Mouse (Mus musculus): ENCODE results near the gene Nap1l4. TPM values are rescaled to one million over a fixed set of nuclear protein-coding genes. Genes with fewer than 3 reads are reported as not detected.
"Not testable (repeated sequence)": the region's sequence is repeated elsewhere in the genome, so short reads cannot be mapped to it uniquely, and the experiment has no call there.

Gene Nap1l4
- polyA plus RNA-seq, 1 experiment from 2014 or later = 185 TPM

DNA sequence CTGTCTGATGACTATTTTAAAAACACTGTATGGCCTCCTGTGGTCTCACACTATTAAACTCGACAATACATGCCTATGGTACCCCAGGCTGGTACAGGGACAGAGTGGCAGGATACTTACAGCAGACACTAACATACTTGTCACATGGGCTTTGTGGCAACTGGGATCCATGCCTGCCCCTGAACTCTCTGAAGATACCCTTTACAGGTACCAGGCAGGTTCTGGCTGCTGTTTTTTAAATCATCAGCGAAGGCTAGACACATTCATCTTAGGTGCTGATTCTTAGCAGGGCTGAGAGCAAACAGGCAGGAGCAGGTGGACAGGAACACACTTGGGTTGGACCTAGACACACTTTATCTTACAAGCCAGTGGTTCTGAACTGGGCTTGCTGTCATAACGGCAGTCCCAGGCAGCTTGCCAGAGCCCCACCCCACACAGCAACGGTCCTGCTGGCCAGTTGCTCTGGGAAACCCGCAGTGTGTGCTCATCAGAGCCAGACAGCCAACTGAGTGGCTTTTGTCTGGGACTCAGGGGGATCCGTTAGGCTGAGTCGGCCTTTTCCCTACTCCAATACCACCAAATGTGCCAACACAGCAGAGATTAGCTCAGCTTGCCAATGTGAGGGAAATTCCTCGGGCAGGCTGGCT lies 8.2 kb upstream of the Nap1l4 start:
- H3K36me3 ChIP-seq = peaks cover 36% of the 10 kb centered on the region
- H3K27me3 ChIP-seq (replicated peaks) = no peaks in the 10 kb centered on the region
- no peak overlapping the region for H3K4me2 ChIP-seq
- WGBS = 79% methylated on average over 8 of the region's 8 CpGs
- H3K9me3 ChIP-seq = no peaks in the 10 kb centered on the region
- ATAC-seq (ENCODE audit: insufficient read depth, low FRiP score, low read depth) = peak; percentile 53; the same call in 1 of the 2 replicates
- H3K4me1 ChIP-seq = no peaks in the 10 kb centered on the region
- H3K9ac ChIP-seq = no peak overlapping the region
- no peak overlapping the region for H3K27ac ChIP-seq
- H3K4me3 ChIP-seq (replicated peaks) = no peak overlapping the region

- H3K9ac ChIP-seq = peak overlapping the region; percentile 27; the same call in 1 of the 2 replicates
- peak overlapping the region; percentile 93 for H3K27ac ChIP-seq
- 21% methylated on average over 2 of the region's 2 CpGs for WGBS
- no peaks in the 10 kb centered on the region for H3K27me3 ChIP-seq (replicated peaks)
- peak overlapping the region; percentile 92 for H3K4me3 ChIP-seq (replicated peaks)
- H3K4me2 ChIP-seq = peak overlapping the region; percentile 72
- ATAC-seq (ENCODE audit: insufficient read depth, low FRiP score, low read depth) = no peak
- no peaks in the 10 kb centered on the region for H3K36me3 ChIP-seq
- no peaks in the 10 kb centered on the region for H3K9me3 ChIP-seq
- peaks cover 16% of the 10 kb centered on the region; the same call in 1 of the 2 replicates for H3K4me1 ChIP-seq
Observed at GRCm38 (mm10) chr7:143549588-143550220, 798 bp upstream of the Nap1l4 start.

DNA sequence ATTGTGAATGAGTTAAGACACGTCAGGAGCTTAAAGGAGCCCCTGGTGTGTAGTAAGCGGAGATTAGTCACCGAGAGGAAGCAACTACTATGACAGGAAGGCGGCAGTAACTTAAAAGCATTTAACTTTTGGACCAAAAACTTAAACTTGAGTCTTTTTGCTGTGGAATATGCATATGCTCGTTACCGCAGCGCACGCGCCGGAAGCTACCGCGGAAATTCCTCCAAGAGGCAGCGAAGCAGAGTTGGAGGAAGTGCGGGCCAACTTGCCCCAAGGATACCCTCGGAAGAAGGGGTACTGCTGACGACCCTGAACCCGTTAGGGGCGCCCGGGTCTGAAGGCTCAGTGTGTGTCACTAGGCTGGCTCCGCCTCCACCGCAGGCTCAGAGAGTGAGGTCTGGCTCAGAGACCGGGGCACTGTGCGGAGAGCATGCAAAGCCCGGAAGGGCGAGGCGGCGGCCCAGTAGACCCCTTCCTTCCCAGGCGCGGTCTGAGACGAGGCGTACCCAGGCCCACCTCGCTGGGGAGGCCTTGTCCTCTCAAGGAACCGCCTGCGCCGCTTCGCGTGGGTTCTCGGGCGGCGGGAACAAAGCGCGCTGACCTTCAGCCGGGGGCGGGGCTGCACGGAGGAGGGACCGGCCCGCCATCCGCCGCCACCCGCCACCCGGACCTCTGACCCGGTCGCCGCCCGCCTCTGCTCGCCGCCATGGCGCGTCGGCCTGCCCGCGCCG lies 510 bp downstream of the Nap1l4 start:
- H3K9me3 ChIP-seq = no peaks in the 10 kb centered on the region
- H3K27me3 ChIP-seq (replicated peaks) = no peaks in the 10 kb centered on the region
- peak overlapping the region; percentile 92 for H3K4me3 ChIP-seq (replicated peaks)
- H3K4me1 ChIP-seq = peaks cover 24% of the 10 kb centered on the region
- peak overlapping the region; percentile 76 for H3K9ac ChIP-seq
- under 1% methylated on average over 57 of the region's 63 CpGs for WGBS
- peak; percentile 80 for ATAC-seq (ENCODE audit: insufficient read depth, low FRiP score, low read depth)
- H3K27ac ChIP-seq = peak overlapping the region; percentile 93
- H3K36me3 ChIP-seq = no peaks in the 10 kb centered on the region
- peak overlapping the region; percentile 72 for H3K4me2 ChIP-seq

GRCm38 (mm10) chr7:143546554-143546953 lies 2.4 kb downstream of the Nap1l4 start:
- ATAC-seq (ENCODE audit: insufficient read depth, low FRiP score, low read depth) = no peak
- 40% methylated on average over 2 of the region's 2 CpGs for WGBS
- Histone ChIP-seq H3K4me1 (peaks cover 24% of the 10 kb centered on the region), H3K27ac (0 out of 2 replicates have a peak overlapping the region, but pooled peaks have one; percentile 11), H3K9ac (0 out of 2 replicates have a peak overlapping the region, but pooled peaks have one; percentile 9), H3K36me3 (no peaks in the 10 kb centered on the region), H3K4me2 (peak overlapping the region; percentile 72; the same call in 1 of the 2 replicates), H3K27me3 (replicated peaks) (no peaks in the 10 kb centered on the region), H3K9me3 (no peaks in the 10 kb centered on the region), H3K4me3 (replicated peaks) (no peak overlapping the region)

DNA sequence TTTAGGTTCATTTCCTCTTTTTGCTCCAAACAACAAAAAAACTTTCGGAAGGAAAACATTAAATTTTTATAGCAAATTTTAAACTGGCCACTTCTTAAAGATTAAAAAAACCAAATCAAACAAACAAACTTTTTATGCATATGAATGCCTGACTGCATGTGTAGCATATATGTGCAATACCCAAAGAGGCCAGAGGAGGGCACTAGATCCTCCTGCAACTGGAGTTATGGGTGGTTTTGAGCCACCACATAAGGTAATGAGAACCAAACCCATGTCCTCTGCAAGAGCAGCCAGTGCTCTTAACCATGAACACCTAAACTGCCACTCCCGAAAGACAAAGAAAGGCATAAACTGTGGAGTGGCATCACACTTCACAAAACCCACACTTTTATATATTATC lies 4.5 kb downstream of the Nap1l4 start:
- WGBS = 97% methylated on average over 2 of the region's 2 CpGs
- Histone ChIP-seq H3K4me2 (no peak overlapping the region), H3K27ac (no peak overlapping the region), H3K36me3 (peaks cover 1% of the 10 kb centered on the region; the same call in 1 of the 2 replicates), H3K4me3 (replicated peaks) (no peak overlapping the region), H3K9me3 (no peaks in the 10 kb centered on the region), H3K9ac (no peak overlapping the region), H3K27me3 (replicated peaks) (no peaks in the 10 kb centered on the region), H3K4me1 (peaks cover 18% of the 10 kb centered on the region)
- no peak for ATAC-seq (ENCODE audit: insufficient read depth, low FRiP score, low read depth)

DNA sequence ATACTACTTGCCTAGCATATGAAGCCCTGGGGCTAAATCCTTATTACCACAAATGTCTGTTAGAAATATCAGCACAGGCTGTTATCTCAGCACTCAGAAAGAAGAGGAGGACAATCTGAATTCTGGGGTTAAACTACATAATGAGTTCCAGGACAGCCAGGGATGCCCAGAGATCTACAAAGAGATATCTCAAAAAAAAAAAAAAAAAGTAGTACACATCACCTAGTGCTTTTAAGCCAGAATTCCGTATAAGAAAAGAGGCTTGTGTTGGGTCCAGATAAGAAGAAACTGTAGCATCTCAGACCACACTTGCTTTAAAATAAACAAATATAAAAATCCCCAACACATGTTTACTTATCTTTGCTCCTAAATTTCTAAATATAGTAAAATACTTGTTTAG lies 10.2 kb downstream of the Nap1l4 start:
- Histone ChIP-seq H3K27ac (no peak overlapping the region), H3K4me3 (replicated peaks) (no peak overlapping the region), H3K36me3 (peaks cover 21% of the 10 kb centered on the region), H3K4me2 (no peak overlapping the region), H3K27me3 (replicated peaks) (no peaks in the 10 kb centered on the region), H3K9me3 (no peaks in the 10 kb centered on the region), H3K9ac (no peak overlapping the region), H3K4me1 (peaks cover under 1% of the 10 kb centered on the region; the same call in 1 of the 2 replicates)
- no peak for ATAC-seq (ENCODE audit: insufficient read depth, low FRiP score, low read depth)
- 56% methylated on average over 1 of the region's 1 CpGs for WGBS

- not testable (repeated sequence) for H3K27ac ChIP-seq; H3K9me3 ChIP-seq; ATAC-seq (ENCODE audit: insufficient read depth, low FRiP score, low read depth); H3K9ac ChIP-seq; H3K4me1 ChIP-seq; H3K4me2 ChIP-seq; H3K4me3 ChIP-seq (replicated peaks); H3K27me3 ChIP-seq (replicated peaks)
- peaks cover 25% of the 10 kb centered on the region for H3K36me3 ChIP-seq
- 86% methylated on average over 6 of the region's 6 CpGs for WGBS
Observed at GRCm38 (mm10) chr7:143538229-143538628, 10.7 kb downstream of the Nap1l4 start.

DNA sequence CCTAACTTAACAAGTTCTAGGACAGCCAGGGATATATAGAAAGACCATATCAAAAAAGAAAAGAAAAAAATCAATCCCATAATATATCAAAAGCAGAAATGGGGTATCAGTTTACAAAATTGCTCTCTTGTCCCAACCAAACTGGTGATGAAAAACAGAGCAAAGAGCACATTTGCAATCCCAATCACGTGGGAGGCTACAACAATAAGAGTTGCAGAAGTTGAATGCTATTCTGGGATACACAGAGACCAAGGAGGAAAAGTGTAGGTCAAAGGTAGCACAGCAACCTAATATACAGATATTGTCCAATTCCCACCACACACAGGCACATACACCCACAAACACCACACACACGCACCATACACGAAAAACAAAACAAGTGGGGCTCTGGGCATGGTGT lies 12.7 kb downstream of the Nap1l4 start:
- H3K9ac ChIP-seq = no peak overlapping the region
- no peak overlapping the region for H3K27ac ChIP-seq
- no peaks in the 10 kb centered on the region for H3K9me3 ChIP-seq
- no peak overlapping the region for H3K4me3 ChIP-seq (replicated peaks)
- no peaks in the 10 kb centered on the region for H3K27me3 ChIP-seq (replicated peaks)
- no peaks in the 10 kb centered on the region for H3K4me1 ChIP-seq
- WGBS = 87% methylated on average over 3 of the region's 3 CpGs
- ATAC-seq (ENCODE audit: insufficient read depth, low FRiP score, low read depth) = no peak
- peaks cover 42% of the 10 kb centered on the region for H3K36me3 ChIP-seq
- H3K4me2 ChIP-seq = no peak overlapping the region

GRCm38 (mm10) chr7:143533284-143533683 lies 15.6 kb downstream of the Nap1l4 start:
- no peak overlapping the region for H3K27ac ChIP-seq
- no peaks in the 10 kb centered on the region for H3K27me3 ChIP-seq (replicated peaks)
- no peak for ATAC-seq (ENCODE audit: insufficient read depth, low FRiP score, low read depth)
- H3K36me3 ChIP-seq = peaks cover 57% of the 10 kb centered on the region
- WGBS = 71% methylated on average over 2 of the region's 2 CpGs
- H3K9ac ChIP-seq = no peak overlapping the region
- no peaks in the 10 kb centered on the region for H3K9me3 ChIP-seq
- no peaks in the 10 kb centered on the region for H3K4me1 ChIP-seq
- no peak overlapping the region for H3K4me2 ChIP-seq
- no peak overlapping the region for H3K4me3 ChIP-seq (replicated peaks)

DNA sequence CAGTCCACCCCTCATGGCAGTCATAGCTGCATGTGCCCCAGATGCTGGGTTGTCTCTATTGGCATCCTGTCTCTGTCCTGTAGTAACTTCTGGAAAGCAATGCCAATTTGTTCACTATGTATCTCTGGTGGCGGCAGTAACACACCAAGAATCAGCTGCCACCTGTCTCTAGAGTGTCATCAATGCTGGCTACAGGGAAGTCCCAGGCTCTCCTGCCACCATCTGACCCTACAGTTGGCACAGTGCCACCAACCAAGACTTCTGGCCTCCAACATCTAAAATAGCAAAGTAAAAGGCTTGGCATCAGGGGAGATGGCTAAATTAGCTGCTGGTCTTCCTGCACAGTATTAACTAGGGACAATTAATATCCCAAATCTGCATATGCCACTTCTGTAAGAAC lies 16.5 kb downstream of the Nap1l4 start:
- peaks cover 60% of the 10 kb centered on the region for H3K36me3 ChIP-seq
- H3K27ac ChIP-seq = no peak overlapping the region
- 84% methylated on average over 1 of the region's 1 CpGs for WGBS
- H3K27me3 ChIP-seq (replicated peaks) = no peaks in the 10 kb centered on the region
- H3K9ac ChIP-seq = no peak overlapping the region
- no peaks in the 10 kb centered on the region for H3K9me3 ChIP-seq
- H3K4me1 ChIP-seq = no peaks in the 10 kb centered on the region
- no peak overlapping the region for H3K4me3 ChIP-seq (replicated peaks)
- no peak overlapping the region for H3K4me2 ChIP-seq
- no peak for ATAC-seq (ENCODE audit: insufficient read depth, low FRiP score, low read depth)

DNA sequence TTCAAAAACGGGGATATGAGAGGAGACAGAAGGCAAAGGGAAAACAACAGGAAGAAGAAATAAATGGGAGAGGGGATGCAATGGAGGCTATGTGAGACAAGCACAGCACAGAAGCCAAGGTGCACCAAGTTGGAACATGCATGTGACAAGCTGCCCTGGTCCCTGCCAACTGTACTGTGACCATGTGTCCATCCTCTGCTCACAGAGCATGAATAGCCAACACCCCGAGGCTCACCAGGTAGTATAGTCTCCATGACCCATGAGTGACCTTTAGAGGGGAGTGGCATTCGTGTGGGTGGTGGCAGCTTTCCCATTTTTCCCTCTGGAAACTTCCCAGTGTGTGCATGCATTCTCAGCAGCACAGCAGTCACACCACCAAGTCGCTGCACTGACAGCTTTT lies 29.6 kb downstream of the Nap1l4 start:
- H3K9ac ChIP-seq = no peak overlapping the region
- H3K4me2 ChIP-seq = no peak overlapping the region
- ATAC-seq (ENCODE audit: insufficient read depth, low FRiP score, low read depth) = no peak
- no peaks in the 10 kb centered on the region for H3K27me3 ChIP-seq (replicated peaks)
- no peaks in the 10 kb centered on the region for H3K4me1 ChIP-seq
- no peak overlapping the region for H3K27ac ChIP-seq
- H3K36me3 ChIP-seq = peaks cover 79% of the 10 kb centered on the region
- 71% methylated on average over 4 of the region's 4 CpGs for WGBS
- H3K4me3 ChIP-seq (replicated peaks) = no peak overlapping the region
- no peaks in the 10 kb centered on the region for H3K9me3 ChIP-seq

GRCm38 (mm10) chr7:143514416-143514768 lies 34.5 kb downstream of the Nap1l4 start:
- WGBS = 96% methylated on average over 4 of the region's 4 CpGs
- peaks cover 47% of the 10 kb centered on the region for H3K36me3 ChIP-seq

More at GRCm38 (mm10) chr7:143514416-143514768, 34.5 kb downstream of the Nap1l4 start:
- ATAC-seq (ENCODE audit: insufficient read depth, low FRiP score, low read depth) = no peak
- Histone ChIP-seq H3K27me3 (replicated peaks) (no peaks in the 10 kb centered on the region), H3K9ac (no peak overlapping the region), H3K9me3 (no peaks in the 10 kb centered on the region), H3K4me3 (replicated peaks) (no peak overlapping the region), H3K4me2 (no peak overlapping the region), H3K4me1 (no peaks in the 10 kb centered on the region), H3K27ac (no peak overlapping the region)

All from stomach, embryonic 15.5 days (tissue).